Mouse (Mus musculus) cerebral cortex, adult 2 months (tissue): Measurements from ENCODE around the gene Ffar4.

Experiments
- WGBS: fragments of 180-500 bp; shearing (Covaris S2); methylation state at CpG from one replicate; pipeline ENCODE4 v1.1.7; 2018; 5-methylcytosine and 5-hydroxymethylcytosine counted together

Gene Ffar4

GRCm38 (mm10) chr19:38096858-38097758 lies at the start of gene Ffar4:
Gene Ffar4 (plus strand): TSS chr19:38097071.
- WGBS: under 1% methylated on average over 77 of the region's 77 CpGs

- WGBS: 92% methylated on average over 1 of the region's 1 CpGs
Observed at GRCm38 (mm10) chr19:38049686-38050085, 47.2 kb upstream of the Ffar4 start.

DNA sequence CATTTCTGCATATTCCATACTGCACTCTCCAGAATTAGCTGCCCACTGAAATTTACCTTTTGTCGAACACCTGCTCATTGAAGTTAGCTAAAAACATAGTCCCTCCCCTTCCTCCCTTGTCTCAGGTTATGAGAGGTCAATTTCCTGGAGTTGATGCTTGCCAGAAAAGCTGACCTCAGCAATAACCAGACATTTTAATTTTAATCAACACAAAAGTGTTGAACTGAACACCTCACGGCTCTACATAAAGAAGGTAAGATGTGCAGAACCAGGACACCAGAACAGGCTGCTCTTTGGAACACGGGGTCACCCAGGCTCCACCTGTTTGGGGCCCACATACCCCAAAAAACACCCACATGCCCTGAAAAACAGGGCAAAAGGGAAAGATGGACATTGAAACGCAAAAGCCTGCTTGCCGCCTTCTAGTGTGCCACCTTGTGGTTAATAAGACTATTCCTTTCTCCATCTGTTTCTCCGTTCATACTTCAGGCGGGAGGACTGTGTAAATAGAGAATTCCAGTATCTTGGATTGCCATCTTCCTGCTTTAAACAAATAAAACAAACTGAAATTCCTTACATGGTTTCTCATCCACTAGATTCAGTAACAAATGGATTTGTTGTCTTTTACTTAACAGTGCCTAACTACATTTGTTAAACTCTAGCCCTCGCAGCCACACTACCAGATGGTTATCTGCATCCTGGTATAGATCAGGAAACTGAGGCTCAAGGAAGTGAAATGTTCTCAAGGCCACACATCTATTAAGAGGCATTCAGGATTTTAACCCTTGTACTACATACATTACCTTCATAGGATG lies 43.4 kb upstream of the Ffar4 start:
- 26% methylated on average over 8 of the region's 8 CpGs for WGBS

DNA sequence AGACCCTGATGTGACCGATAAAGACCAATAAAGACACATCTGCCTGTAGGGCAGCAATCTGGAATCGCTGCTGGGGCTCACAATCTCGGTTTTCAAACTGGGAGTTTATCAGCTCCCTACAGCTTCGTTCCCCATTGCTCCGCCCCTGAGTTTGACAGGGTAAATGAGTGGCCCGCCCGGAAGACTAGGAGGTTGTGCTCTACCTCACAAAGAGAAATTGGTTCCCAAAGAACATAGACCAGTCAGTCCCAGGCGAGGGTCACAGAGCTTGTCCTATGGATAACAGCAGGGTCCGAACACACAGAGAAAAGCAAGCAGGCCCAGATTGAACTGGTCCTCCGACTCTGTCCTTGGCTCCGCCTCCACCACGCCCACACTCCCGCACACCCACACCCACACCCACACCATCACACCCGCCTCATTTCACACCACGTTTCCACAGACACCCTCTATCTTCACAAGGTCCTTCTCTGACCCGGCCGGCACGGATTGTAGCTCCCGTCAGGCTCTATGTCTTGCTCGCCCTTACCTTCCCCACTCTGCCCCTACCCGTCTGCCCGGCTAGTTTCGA lies 42.6 kb upstream of the Ffar4 start:
- WGBS: 1% methylated on average over 23 of the region's 23 CpGs

- WGBS: 1% methylated on average over 36 of the region's 36 CpGs
Observed at GRCm38 (mm10) chr19:38054720-38055192, 42.1 kb upstream of the Ffar4 start, which contains the start of gene Cep55. Gene Cep55 (plus strand): TSS chr19:38055011.

GRCm38 (mm10) chr19:38055798-38056197 lies 41.1 kb upstream of the Ffar4 start:
- 13% methylated on average over 6 of the region's 6 CpGs for WGBS

GRCm38 (mm10) chr19:38056276-38056675 lies 40.6 kb upstream of the Ffar4 start:
- 41% methylated on average over 3 of the region's 3 CpGs for WGBS

DNA sequence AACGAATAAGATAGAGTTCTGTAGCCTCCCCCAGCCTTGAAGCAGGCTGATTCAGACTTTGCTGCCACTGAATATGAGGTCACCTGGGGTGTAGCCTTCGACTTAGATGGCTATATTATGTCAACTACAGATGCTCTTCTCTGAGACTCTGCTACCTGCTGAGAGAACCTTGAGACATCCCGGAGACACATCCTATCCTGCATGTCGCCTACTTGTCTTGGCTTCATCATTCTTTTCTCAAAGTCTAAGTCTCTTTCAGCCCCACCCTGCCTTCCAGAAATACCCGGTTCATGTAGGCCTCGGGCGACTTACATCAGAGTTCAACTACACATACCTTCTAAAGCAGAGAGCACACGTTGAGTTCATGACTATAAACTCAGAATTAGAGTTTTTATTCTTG lies 39.9 kb upstream of the Ffar4 start:
- 89% methylated on average over 8 of the region's 8 CpGs for WGBS

DNA sequence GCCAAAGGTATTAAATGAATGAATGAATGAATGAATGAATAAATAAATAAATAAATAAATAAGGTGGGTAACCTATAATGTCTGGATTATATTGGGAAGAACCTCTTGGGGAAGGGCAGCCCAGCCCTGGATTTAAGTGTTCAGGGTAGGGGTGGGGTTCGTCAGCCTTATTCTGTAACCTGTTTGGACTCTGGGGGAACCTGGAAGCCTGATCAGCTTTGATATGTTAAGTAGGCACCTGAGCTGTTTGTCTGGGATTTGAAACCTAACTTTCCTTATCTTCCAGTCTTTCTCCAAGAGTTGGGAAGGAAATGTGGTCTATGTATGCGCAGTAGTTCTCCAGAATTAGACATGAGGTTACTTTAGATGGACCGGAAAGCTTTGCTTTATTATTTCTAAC lies 33.7 kb upstream of the Ffar4 start:
- WGBS: 95% methylated on average over 3 of the region's 3 CpGs

DNA sequence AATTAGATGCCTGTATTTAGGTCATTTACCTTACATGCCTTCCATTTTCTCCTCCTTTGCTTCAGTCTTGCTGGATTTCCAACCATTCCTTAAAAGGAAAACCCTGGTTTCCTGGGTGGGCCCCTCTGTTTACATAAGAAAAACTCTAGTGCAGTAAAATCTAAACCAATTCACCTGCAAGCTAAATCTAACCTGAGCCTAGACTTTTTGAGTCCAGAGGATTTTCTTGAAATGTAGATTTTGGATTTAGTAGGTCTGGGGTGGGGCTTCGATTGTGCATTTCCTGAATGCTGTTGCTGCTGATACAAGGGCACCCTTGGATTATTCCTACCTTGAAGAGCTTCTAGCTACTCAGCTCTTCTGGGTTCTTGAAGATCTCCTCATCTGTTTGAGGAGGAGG lies 32.8 kb upstream of the Ffar4 start:
- 90% methylated on average over 1 of the region's 1 CpGs for WGBS

DNA sequence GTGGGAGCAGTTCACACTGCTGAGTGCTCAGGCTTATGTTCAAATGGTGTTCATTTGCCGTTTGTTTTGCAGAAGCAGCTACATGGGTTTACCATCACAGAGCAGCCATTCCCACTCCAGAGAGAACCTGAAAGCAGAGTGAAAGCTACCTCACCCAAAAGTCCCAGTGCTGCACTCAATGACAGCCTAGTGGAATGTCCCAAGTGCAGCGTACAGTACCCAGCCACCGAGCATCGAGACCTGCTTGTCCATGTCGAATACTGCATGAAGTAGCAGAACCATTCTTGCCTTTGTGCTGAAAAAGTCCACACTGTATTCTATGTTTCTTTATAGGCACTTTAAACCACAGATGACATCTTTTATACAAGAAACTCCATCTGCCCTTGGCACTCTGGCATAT lies 23.6 kb upstream of the Ffar4 start:
- WGBS: 97% methylated on average over 5 of the region's 5 CpGs

- WGBS: 91% methylated on average over 11 of the region's 11 CpGs
Observed at GRCm38 (mm10) chr19:38075051-38075450, 21.8 kb upstream of the Ffar4 start.

- 56% methylated on average over 2 of the region's 2 CpGs for WGBS
Observed at GRCm38 (mm10) chr19:38076251-38076650, 20.6 kb upstream of the Ffar4 start.

DNA sequence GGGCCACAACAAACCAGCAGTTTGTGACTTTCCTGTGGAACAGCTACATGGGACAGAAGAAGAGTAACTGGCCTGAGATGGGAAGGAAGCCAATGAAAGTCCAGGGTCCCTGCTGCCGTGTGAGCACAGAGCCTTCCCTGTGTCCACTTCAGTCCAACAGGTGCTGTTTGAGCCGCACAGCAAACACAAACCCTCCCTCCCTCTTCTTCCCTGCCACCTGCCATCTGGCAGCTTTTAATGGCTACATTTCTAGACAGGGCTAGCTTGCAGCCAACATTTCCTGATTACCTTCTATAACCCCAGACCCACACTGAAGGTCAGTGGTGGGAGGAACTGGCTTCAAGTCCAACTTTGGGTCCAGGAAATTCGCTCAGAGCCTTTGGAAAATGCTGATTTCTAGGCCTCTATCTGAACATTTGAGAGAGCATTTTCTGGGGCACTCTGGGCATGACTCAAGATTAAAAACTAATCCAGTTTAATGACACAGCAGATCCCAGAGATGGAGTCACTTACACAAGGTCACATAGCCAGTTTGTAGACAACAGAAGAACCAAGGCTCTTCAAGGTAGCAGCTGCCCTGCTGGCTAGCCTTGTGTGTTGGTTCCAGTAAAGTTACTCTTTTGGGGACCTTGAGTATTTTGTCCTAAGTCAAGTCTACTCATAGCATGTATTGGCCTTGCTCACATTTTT lies 18.9 kb upstream of the Ffar4 start:
- WGBS: 78% methylated on average over 3 of the region's 3 CpGs

GRCm38 (mm10) chr19:38081361-38081760 lies 15.5 kb upstream of the Ffar4 start:
- WGBS: 73% methylated on average over 3 of the region's 3 CpGs

- WGBS: 80% methylated on average over 5 of the region's 5 CpGs
Observed at GRCm38 (mm10) chr19:38082931-38083525, 13.8 kb upstream of the Ffar4 start.

DNA sequence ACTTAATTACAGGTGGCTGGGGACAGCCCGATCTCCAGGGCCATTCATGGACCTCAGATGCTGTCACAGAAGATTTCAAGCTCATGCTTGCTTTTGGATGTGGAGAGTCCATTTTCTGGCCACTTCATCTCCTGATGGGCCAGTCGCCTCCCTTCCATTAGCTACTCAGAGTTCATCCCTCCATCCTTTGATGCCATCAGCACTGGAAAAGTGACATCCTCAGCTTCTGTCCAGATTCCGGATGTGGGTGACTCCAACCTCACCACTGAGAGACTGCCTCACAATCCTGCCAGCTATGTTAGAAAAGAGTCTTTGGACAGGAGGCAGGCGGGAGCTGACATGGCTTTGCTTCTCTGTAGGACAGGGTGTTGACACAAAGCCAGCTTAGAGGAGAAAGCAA lies 11.0 kb upstream of the Ffar4 start:
- 91% methylated on average over 4 of the region's 4 CpGs for WGBS

DNA sequence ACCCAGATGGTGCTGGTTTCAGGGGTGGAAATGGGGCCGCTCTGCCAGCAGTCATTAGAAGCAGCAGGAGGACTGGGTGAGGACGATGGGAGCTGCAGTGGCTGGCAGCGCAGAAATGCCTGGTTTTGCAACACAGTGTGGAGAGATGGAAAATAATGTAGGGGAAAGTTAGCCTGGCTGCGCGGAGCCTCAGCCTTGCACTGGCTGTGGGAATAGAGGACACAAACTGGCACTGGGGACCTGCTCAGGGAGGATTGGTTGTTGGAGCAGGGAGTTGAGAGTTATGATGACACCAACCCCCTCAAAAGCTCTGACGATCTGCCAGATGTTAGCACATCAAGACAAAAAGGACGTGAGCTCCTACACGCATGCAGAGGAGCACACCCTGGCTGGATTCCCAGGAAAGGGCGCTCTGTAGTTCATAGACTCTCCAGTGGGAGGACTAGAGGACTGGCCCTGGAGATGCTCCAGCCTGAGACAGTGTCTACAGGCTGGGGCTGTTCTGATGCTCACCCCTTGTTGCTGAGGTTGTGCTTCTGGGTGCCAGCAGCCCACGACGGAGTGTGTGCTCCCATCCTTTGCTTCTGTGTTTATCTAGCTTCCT lies 9.8 kb upstream of the Ffar4 start:
- WGBS: 34% methylated on average over 11 of the region's 11 CpGs

DNA sequence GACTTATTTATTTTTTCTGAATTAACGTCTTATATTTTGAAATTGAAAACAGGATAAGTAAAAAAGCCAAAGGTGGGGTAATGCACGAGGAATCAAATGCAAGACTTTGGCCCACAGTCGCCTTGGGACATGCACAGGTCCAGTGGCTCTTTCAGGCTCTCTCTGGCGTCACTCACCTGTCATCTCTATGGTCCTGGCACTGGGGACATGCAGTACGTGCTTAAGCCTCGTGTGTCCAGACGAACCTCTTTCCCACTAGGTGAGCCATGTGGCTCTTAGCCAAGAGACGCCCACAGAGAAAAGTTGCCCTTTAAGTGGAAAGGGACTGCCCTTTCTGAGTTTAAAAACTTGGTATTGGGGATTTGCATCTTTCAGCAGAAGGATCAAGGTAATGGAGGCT lies 7.5 kb upstream of the Ffar4 start:
- 80% methylated on average over 8 of the region's 8 CpGs for WGBS

DNA sequence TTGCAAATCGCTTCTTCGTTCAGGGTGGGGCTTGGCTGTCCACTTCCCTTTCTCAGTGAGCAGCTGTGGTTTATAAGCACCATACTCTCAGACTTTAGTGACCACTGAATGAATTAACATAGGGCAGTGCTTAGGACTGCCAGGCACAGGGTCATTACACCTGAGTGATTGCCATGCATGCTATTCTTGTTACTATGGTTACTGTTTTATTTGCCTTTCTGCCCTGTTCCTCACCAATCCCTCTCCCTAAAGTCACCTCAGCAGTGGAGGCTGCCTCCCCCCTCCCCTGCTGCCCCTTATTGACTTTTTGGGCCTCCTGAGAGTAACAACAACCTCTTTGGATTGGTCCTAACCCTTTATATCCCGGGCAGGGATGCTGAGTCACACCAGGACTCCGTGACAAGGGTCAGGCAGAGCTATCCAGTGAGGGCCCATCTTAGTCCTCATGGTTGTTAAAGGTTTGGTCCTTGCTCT lies 5.3 kb upstream of the Ffar4 start:
- 71% methylated on average over 4 of the region's 4 CpGs for WGBS

GRCm38 (mm10) chr19:38096231-38096630 lies 640 bp upstream of the Ffar4 start:
- 48% methylated on average over 4 of the region's 4 CpGs for WGBS
